In the genomic region with DNA sequence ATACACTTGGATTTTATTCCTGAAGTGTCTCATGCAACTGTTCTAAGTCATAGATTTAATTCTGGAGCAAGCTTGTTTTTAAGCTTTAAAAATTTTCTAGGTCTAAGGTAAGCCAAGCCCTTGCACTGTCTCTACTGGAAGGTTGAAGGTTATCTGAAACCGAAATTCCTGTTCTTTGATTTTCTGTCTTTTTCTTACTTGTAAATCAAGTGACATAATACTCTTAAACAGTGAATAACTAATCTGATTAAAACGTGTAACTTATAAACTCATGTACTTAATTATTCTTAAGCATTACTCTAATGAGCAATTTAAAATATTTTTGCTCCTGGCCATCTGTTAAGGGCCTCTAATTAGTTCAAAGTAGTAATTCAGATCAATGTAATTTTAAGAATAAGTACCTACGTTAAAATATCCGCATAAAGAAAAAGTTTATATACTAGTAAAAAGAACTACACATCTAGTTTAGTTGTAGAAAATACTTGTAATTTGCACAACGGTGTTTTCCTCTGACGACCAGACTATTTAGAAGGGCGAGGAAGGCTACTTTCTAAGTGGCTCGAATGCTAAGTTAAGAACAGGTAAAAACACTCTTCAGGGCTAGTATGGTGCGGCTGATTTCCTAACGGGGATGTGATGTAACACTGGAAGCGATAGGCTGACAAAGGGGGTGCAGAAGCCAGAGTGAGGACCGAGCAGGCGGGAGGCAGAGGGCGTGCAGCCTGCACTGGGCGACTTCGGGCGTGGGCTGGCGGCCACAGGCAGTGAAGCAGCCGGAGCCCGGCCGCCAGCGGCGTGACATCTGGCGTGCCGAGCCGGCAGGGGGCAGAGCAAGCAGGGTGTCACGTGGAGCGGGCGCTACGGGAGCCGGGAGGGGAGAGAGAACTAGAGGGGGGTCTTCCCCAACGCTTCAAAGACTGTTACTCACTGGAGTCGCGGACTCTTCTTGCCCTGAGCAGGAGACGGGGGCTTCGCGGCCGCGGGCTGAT, we compare ENCODE assay signal across 9 mouse cellular contexts. TPM values are rescaled to one million over a fixed set of nuclear protein-coding genes. Genes with fewer than 3 reads are reported as not detected.
A peak's percentile ranks its signal among the peaks of the same experiment; 100 is the strongest.
DNase-seq lines count a peak whose midpoint lies in the region; ATAC-seq and TF ChIP-seq lines count a peak whose summit lies in the region.
"Had no signal": no experiment of that assay in that cellular context is flagged by ENCODE, and none has a peak within 500 bp of the region (broad histone marks: within the 10 kb centered on the region; RNA-seq: fewer than 3 reads in every experiment).

No protein-coding gene starts in this region.

- peak overlapping the region; percentile 64 for H3K4me2 ChIP-seq in heart, embryonic 15.5 days
- peak overlapping the region; percentile 79 for H3K4me2 ChIP-seq in liver, embryonic 14.5 days (ENCODE audit: low read depth)
- peak overlapping the region; percentile 48 for H3K4me2 ChIP-seq in neural tube, embryonic 11.5 days (ENCODE audit: low read depth)
- peak overlapping the region; percentile 63 for H3K4me2 ChIP-seq in stomach, postnatal 0 days (replicated peaks; ENCODE audit: low read depth)

- ATAC-seq in heart, embryonic 15.5 days (replicated peaks; ENCODE audit: insufficient number of reproducible peaks, insufficient read depth, low FRiP score, low read depth), result peak; percentile 48
- ATAC-seq in liver, embryonic 14.5 days (ENCODE audit: insufficient read depth), result peak; percentile 60
- ATAC-seq in neural tube, embryonic 11.5 days (ENCODE audit: insufficient read depth, low FRiP score, low TSS enrichment), result peak; percentile 75
- ATAC-seq in stomach, postnatal 0 days (ENCODE audit: low FRiP score, low TSS enrichment), result peak; percentile 71

- peak; percentile 86 for TF ChIP-seq CTCF in liver, embryonic 14.5 days (IDR thresholded peaks at IDR 0.05; ENCODE audit: low read depth)
- TF ChIP-seq CTCF in stomach, postnatal 0 days (IDR thresholded peaks at IDR 0.05; ENCODE audit: low read depth), result peak; percentile 89

- peak overlapping the region; percentile 96 for H3K27ac ChIP-seq in brown adipose tissue, adult 24 weeks (replicated peaks; ENCODE audit: low read depth, low read length)
- H3K27ac ChIP-seq in heart, embryonic 15.5 days, result peak overlapping the region; percentile 100
- H3K27ac ChIP-seq in liver, embryonic 14.5 days, result peak overlapping the region; percentile 84
- H3K27ac ChIP-seq in neural tube, embryonic 11.5 days (ENCODE audit: low read depth, low read length), result peak overlapping the region; percentile 99
- peak overlapping the region; percentile 100 for H3K27ac ChIP-seq in stomach, postnatal 0 days (replicated peaks)

- no peaks in the 10 kb centered on the region for H3K36me3 ChIP-seq in heart, embryonic 15.5 days
- no peaks in the 10 kb centered on the region for H3K36me3 ChIP-seq in liver, embryonic 14.5 days (replicated peaks; ENCODE audit: control insufficient read depth, insufficient read depth, low read depth)
- no peaks in the 10 kb centered on the region for H3K36me3 ChIP-seq in neural tube, embryonic 11.5 days (ENCODE audit: control insufficient read depth, insufficient read depth, low read length)
- H3K36me3 ChIP-seq in stomach, postnatal 0 days (ENCODE audit: control insufficient read depth, insufficient read depth, low read length), result no peaks in the 10 kb centered on the region

- H3K4me1 ChIP-seq in brown adipose tissue, adult 24 weeks (ENCODE audit: control insufficient read depth, insufficient read depth, insufficient read length, low read length), result peaks cover 5% of the 10 kb centered on the region
- peaks cover 9% of the 10 kb centered on the region for H3K4me1 ChIP-seq in heart, embryonic 15.5 days (replicated peaks)
- peaks cover 3 to 4% of the 10 kb centered on the region in 2 experiments for H3K4me1 ChIP-seq in liver, embryonic 14.5 days (replicated peaks; ENCODE audit: control insufficient read depth in 2 of 2, insufficient read depth in 2 of 2, low read length in 1 of 2)
- no peaks in the 10 kb centered on the region; the same call in 1 of the 2 replicates for H3K4me1 ChIP-seq in neural tube, embryonic 11.5 days (ENCODE audit: control insufficient read depth, insufficient read depth, low read length)
- H3K4me1 ChIP-seq in stomach, postnatal 0 days (replicated peaks; ENCODE audit: control insufficient read depth, insufficient read depth), result no peaks in the 10 kb centered on the region

- DNase-seq in CD4-positive, CD25-positive, alpha-beta regulatory T cell, adult 2 months (ENCODE audit: low read depth, low spot score), result peak; percentile 93
- DNase-seq in fibroblast of lung, adult 2 months (ENCODE audit: low read depth), result peak; percentile 61
- DNase-seq in kidney, postnatal 25 days, result peak; percentile 96 to 97
- peak; percentile 73 to 80 (median 75) for DNase-seq in liver, embryonic 14.5 days (ENCODE audit: low read depth in 3 of 3, low spot score in 3 of 3)
- DNase-seq in neural tube, embryonic 11.5 days (ENCODE audit: low spot score), result peak; percentile 92
- peak; percentile 94 for DNase-seq in stomach, postnatal 0 days (ENCODE audit: low spot score)

- WGBS in heart, embryonic 15.5 days, result under 1% methylated on average over 39 of the region's 39 CpGs
- WGBS in liver, embryonic 14.5 days (ENCODE audit: insufficient replicate concordance), result under 1% methylated on average over 30 of the region's 39 CpGs
- WGBS in neural tube, embryonic 11.5 days, result 1% methylated on average over 23 of the region's 39 CpGs
- WGBS in stomach, postnatal 0 days, result under 1% methylated on average over 35 of the region's 39 CpGs

- no peaks in the 10 kb centered on the region for H3K27me3 ChIP-seq in heart, embryonic 15.5 days
- no peaks in the 10 kb centered on the region for H3K27me3 ChIP-seq in liver, embryonic 14.5 days (ENCODE audit: control insufficient read depth, insufficient read depth, low read length)
- no peaks in the 10 kb centered on the region for H3K27me3 ChIP-seq in neural tube, embryonic 11.5 days (ENCODE audit: control insufficient read depth, insufficient read depth, low read length)
- H3K27me3 ChIP-seq in stomach, postnatal 0 days (ENCODE audit: control insufficient read depth, insufficient read depth, low read length), result no peaks in the 10 kb centered on the region

- H3K9me3 ChIP-seq in heart, embryonic 15.5 days (replicated peaks), result no peaks in the 10 kb centered on the region
- no peaks in the 10 kb centered on the region for H3K9me3 ChIP-seq in liver, embryonic 14.5 days (ENCODE audit: control insufficient read depth, low read length)
- no peaks in the 10 kb centered on the region for H3K9me3 ChIP-seq in neural tube, embryonic 11.5 days (ENCODE audit: control insufficient read depth, low read length)
- no peaks in the 10 kb centered on the region for H3K9me3 ChIP-seq in stomach, postnatal 0 days (ENCODE audit: control insufficient read depth, low read length)

- TF ChIP-seq EP300 in liver, embryonic 14.5 days (IDR thresholded peaks at IDR 0.05; ENCODE audit: low read depth), result peak; percentile 16; the same call in 1 of the 2 replicates
- no peak for TF ChIP-seq EP300 in stomach, postnatal 0 days (optimal IDR thresholded peaks at IDR 0.05)

- H3K4me3 ChIP-seq in brown adipose tissue, adult 24 weeks (ENCODE audit: insufficient read depth, low read depth, low read length), result peak overlapping the region; percentile 99
- H3K4me3 ChIP-seq in heart, embryonic 15.5 days, result peak overlapping the region; percentile 99
- H3K4me3 ChIP-seq in liver, embryonic 14.5 days (ENCODE audit: insufficient read depth in 1 of 2, low read depth in 2 of 2, low read length in 2 of 2), result peak overlapping the region; percentile 82 to 93
- peak overlapping the region; percentile 93 for H3K4me3 ChIP-seq in neural tube, embryonic 11.5 days (ENCODE audit: low read depth, low read length)
- H3K4me3 ChIP-seq in stomach, postnatal 0 days (ENCODE audit: low read depth, low read length), result peak overlapping the region; percentile 96

- H3K9ac ChIP-seq in heart, embryonic 15.5 days, result peak overlapping the region; percentile 100
- peak overlapping the region; percentile 84 for H3K9ac ChIP-seq in liver, embryonic 14.5 days (replicated peaks)
- H3K9ac ChIP-seq in neural tube, embryonic 11.5 days (ENCODE audit: low read length), result peak overlapping the region; percentile 97
- H3K9ac ChIP-seq in stomach, postnatal 0 days (ENCODE audit: low read length), result peak overlapping the region; percentile 99

RNA-seq across cellular contexts. Expression of a gene that starts 1.6 kb away (rescaled TPM):
- polyA plus RNA-seq in brown adipose tissue, adult 24 weeks (2012; ENCODE audit: insufficient read depth, insufficient read length, missing spikeins), result 109 and 111 TPM in 2 replicates
- polyA plus RNA-seq in heart, embryonic 15.5 days (2015; fragmentation: Nextera tagmentation; extraction: Ambion mirVana), result 11.4 TPM in 2 replicates
- 9.7 and 13.5 TPM in 2 replicates for polyA plus RNA-seq in liver, embryonic 14.5 days (2012; rRNA removed)
- polyA plus RNA-seq in liver, embryonic 14.5 days (2014; fragmentation: Nextera tagmentation; extraction: Ambion mirVana), result 4.8 and 5.2 TPM in 2 replicates
- 10.6 and 11.2 TPM in 2 replicates for polyA plus RNA-seq in neural tube, embryonic 11.5 days (2014; fragmentation: Nextera tagmentation; extraction: Ambion mirVana)
- 8.6 and 8.9 TPM in 2 replicates for polyA plus RNA-seq in stomach, postnatal 0 days (2015; fragmentation: Nextera tagmentation; extraction: Ambion mirVana)

RNA-seq across cellular contexts. Expression of a gene that starts 1.6 kb away (rescaled TPM):
- polyA plus RNA-seq in brown adipose tissue, adult 24 weeks (2012; ENCODE audit: insufficient read depth, insufficient read length, missing spikeins), result 0.67 and 1.2 TPM in 2 replicates
- 1.1 and 4.0 TPM in 2 replicates for polyA plus RNA-seq in heart, embryonic 15.5 days (2015; fragmentation: Nextera tagmentation; extraction: Ambion mirVana)
- 1.3 and 1.5 TPM in 2 replicates for polyA plus RNA-seq in liver, embryonic 14.5 days (2012; rRNA removed)
- polyA plus RNA-seq in liver, embryonic 14.5 days (2014; fragmentation: Nextera tagmentation; extraction: Ambion mirVana), result 2.2 and 2.7 TPM in 2 replicates
- polyA plus RNA-seq in neural tube, embryonic 11.5 days (2014; fragmentation: Nextera tagmentation; extraction: Ambion mirVana), result 0.93 and 1.1 TPM in 2 replicates
- polyA plus RNA-seq in stomach, postnatal 0 days (2015; fragmentation: Nextera tagmentation; extraction: Ambion mirVana), result 1.5 and 1.7 TPM in 2 replicates

RNA-seq across cellular contexts. Expression of a gene that starts 28.9 kb away (rescaled TPM):
- 1.8 and 2.6 TPM in 2 replicates for polyA plus RNA-seq in brown adipose tissue, adult 24 weeks (2012; ENCODE audit: insufficient read depth, insufficient read length, missing spikeins)
- 0.77 and 0.97 TPM in 2 replicates for polyA plus RNA-seq in heart, embryonic 15.5 days (2015; fragmentation: Nextera tagmentation; extraction: Ambion mirVana)
- 0.94 and 1.8 TPM in 2 replicates for polyA plus RNA-seq in liver, embryonic 14.5 days (2012; rRNA removed)
- polyA plus RNA-seq in liver, embryonic 14.5 days (2014; fragmentation: Nextera tagmentation; extraction: Ambion mirVana), result 0.35 and 0.72 TPM in 2 replicates
- 1.3 and 1.7 TPM in 2 replicates for polyA plus RNA-seq in neural tube, embryonic 11.5 days (2014; fragmentation: Nextera tagmentation; extraction: Ambion mirVana)
- 0.55 and 0.61 TPM in 2 replicates for polyA plus RNA-seq in stomach, postnatal 0 days (2015; fragmentation: Nextera tagmentation; extraction: Ambion mirVana)

RNA-seq across cellular contexts. Expression of a gene that starts 52.1 kb away (rescaled TPM):
- polyA plus RNA-seq in brown adipose tissue, adult 24 weeks (2012; ENCODE audit: insufficient read depth, insufficient read length, missing spikeins), result not detected in 2 replicates
- not detected in 2 replicates for polyA plus RNA-seq in heart, embryonic 15.5 days (2015; fragmentation: Nextera tagmentation; extraction: Ambion mirVana)
- not detected in 2 replicates for polyA plus RNA-seq in liver, embryonic 14.5 days (2012; rRNA removed)
- polyA plus RNA-seq in liver, embryonic 14.5 days (2014; fragmentation: Nextera tagmentation; extraction: Ambion mirVana), result not detected in 2 replicates
- not detected in 2 replicates for polyA plus RNA-seq in neural tube, embryonic 11.5 days (2014; fragmentation: Nextera tagmentation; extraction: Ambion mirVana)
- polyA plus RNA-seq in stomach, postnatal 0 days (2015; fragmentation: Nextera tagmentation; extraction: Ambion mirVana), result not detected in 2 replicates
- polyA plus RNA-seq: gonadal fat pad, adult 2 months had no signal

Comparison
In these comparisons a context has a peak if more than half of its experiments do, and no peak if none do; other contexts are left out.
1. Peak in every context shown above with its lines: DNase-seq, ATAC-seq, H3K4me3 ChIP-seq and H3K27ac ChIP-seq.